Mouse (Mus musculus): Measurements from ENCODE around the gene Gab1.

The Gab1 gene

GRCm38 (mm10) chr8:80880196-80881106 is at the start of gene Gab1:
Gab1 (minus strand) TSS chr8:80880519.
- peak; percentile 83 for DNase-seq

DNA sequence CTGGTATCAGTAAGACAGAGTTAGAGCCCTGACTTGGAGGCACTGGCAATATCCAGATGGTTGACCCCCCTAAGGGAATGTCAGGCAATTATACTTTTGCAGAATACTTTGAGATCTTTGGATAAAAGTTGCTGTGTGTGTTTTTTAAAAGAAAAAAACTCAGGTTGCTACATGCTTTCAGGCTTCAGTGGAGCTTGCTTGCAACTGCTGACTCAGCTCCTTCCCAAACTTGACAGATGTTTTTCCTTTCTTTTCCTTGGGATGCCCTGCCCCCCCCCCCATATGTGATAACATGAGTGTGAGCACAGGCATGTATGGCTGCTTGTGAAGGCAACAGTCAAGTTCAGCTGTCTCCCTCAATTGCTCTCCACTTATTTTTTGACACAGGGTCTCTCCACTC is 48.5 kb upstream of the Gab1 start:
- no peak for DNase-seq

DNA sequence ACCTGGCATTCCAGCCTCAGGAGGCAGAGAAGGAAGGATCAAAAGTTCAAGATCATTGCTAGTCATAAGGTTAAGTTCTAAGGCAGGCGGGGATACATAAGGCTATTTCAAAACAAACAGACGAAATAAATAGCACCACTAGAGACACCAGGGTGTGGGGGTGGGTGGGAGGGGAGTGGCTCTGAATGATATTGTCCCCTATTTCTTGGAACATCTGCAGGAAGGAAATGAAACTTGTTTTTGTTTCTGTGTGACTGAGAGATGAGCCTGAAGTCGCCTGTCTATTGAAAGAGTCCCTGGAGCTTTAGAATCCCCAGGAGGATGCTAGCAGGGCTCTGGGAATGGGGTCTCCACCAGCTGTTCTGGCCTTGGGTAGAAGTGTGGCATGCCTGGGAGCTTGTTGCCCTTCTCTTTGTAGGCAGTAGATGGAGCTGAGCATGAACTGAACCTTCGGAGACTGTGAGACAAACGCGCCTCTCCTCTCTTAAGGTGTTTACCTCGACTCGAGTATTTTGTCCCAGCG is 43.5 kb upstream of the Gab1 start:
- DNase-seq: no peak

DNA sequence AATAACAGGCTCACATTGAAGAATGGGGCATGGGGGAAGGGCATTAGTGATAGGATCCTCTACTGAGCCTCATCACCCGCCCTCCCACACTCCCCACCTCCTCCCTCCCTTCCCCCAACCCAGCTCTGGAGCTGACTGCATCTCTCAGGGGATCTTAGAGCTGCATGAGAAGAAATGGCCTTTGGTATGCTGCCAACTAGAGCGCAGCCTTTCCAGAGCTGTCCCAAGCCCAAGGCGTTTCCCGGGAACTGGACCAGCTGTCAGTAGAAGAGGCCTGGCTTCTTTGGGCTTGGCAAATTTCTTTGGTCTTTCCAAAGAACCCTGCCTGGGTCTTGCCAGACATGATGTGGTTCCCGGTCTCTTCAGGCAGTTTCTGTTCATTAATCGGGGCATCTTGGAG is 42.3 kb upstream of the Gab1 start:
- peak; percentile 43 for DNase-seq

DNA sequence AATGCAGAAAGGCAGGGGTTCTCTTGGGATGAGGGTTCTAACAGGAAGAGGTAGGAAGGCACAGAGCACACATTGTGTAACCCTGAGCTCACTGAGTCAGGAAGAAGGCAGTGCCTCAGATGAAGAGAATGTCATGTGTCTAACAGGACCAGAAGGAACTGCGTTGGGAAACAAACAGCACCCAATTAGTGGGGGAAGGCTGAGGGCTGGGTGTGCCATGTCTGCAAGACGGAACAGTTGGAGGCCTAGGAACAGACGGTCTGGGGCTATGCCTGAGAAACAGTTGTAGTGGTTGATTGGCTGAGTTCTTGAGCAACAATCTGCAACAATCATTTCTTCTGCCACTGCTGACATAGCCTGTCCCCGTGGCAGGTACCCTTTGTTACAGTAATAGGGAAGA is 38.8 kb upstream of the Gab1 start:
- DNase-seq: no peak

GRCm38 (mm10) chr8:80918531-80918930 is 38.2 kb upstream of the Gab1 start:
- DNase-seq: no peak

DNA sequence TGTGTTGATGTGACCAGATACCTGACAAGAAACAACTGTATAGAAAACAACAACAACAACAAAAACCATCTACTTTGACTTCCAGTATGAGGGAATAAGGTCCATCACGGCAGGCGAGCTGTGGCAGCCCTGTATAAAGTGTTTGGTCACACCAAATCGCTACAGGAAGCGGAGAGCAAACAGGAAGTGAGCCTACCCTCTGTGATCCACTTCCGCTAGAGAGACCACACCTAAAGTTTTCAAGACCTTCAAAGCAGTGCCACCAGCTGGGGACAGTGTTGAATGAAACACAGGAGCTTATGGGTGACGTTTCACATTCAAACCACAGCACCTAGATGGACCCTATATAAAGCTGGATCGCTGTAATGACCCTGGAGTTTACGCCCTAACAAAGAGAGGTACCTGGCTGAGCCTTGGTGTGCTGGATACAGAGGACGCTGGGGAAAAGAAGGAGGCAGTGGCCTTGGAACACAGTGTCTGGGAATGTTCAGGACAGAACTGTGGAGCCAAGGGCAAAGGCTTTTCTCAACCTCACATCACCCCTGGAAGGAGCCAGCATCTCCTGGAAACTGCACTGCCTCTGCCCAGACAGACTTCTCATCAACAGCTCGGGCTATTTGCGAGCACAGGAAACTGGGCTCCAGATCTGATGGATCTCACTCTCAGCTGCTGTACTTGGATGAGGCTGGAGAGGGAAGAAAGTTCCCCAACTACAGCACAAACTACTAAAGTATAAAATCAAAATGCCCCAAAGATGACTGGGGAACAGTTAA is 36.3 kb upstream of the Gab1 start:
- no peak for DNase-seq

DNA sequence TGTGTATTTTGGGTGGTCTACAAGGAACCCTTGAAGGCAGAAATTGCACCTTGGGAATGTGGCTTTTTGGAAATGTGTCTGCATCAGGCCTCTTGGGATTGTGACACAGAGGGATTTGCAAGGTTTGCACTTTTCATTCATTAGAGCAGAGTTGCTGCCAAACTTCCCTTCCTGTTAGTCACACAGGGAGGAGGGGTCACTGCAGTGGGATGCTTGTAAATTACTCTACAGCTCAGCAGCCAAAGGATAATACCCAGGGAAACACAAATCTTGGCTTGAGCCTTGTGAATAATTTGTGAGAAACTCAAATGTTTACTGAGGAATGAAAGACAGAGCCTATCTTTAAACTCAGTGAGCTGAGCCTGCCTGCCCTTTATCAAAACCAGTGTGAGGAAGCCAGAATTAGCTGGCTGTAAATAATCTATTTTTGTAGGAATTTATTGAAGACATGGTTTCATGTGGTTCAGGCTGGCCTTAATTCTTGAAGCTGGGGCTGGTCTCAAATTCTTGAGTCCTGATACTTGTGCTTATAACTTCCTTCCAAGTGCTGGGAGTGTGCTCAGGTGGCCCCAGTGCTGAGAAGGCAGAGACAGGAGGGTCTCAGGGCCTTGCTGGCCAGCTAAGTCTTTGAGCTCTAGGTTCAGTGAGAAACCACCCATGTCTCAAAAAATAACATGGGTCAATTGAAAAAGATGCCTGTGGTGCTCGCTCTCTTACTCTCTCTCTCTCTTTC is 32.9 kb upstream of the Gab1 start:
- DNase-seq: peak; percentile 11

- no peak for DNase-seq
Observed at GRCm38 (mm10) chr8:80911400-80911799, 31.1 kb upstream of the Gab1 start.

DNA sequence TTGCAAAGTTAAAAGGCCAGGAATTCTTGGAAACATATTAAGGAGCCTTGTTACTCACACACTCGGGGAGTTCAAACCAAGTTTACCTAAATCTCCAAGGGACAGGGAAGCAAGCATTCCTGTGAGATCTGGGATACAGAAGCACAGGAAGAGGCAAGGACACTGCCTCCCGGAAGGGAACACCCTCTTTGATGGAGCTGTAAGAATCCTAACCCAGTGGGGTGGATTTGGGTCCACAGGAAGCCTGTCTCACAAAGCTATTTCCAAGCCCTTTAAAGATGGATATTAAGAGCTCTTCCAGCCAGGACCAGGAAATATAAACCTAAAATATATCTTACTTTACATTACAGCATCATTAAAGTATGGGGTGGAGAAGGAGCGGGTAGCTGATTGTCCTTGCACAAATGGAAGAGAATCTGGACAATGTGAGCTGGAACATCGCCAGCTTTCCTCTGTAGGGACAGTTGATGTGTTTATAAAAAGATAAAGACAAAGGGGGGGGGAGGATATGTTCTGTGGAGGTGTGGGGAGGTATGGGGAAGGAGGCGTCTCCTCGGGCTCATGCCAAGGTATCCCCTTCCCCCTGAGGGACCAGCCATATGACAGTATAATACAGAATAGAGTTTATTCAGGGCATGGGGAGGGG is 28.1 kb upstream of the Gab1 start:
- no peak for DNase-seq

DNA sequence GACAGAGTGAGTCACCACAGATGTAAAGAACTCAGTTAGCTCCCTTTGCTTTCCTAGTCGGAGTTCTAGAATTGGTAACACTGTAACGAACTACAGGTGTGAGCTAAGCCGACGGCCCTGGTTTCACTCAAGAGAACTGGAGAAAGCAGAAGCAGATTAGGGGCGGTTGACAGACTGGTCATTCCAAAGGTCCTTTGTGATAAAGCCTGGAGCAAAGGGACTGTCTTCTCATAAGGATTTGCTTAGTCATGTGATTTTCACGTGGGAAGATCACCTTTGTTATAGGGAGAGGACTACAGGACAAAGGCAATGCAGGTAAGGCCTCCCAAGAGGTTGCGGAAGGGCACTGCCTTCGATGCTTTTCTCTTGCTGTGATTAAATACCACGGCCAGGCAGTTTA is 22.0 kb upstream of the Gab1 start:
- DNase-seq: no peak

DNA sequence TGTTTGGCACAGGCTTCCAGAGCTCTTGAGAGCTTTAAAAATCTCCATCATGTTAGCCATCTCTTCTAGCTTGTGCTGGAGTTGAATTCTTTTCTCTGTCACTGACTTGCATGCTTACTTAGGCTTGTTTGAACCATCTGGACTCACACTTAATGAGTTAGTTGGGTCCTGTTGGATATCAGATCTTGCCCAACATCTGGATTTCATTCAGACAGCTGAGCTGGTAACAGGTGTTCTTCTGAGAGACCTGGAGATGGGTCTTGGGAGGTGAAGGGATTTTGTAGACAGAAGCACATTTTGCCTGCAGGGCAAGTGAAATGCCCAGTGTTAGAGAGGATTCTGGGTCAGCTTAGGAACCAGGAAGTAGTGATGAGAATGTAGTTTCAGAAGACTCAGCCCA is 19.0 kb upstream of the Gab1 start:
- DNase-seq: no peak

DNA sequence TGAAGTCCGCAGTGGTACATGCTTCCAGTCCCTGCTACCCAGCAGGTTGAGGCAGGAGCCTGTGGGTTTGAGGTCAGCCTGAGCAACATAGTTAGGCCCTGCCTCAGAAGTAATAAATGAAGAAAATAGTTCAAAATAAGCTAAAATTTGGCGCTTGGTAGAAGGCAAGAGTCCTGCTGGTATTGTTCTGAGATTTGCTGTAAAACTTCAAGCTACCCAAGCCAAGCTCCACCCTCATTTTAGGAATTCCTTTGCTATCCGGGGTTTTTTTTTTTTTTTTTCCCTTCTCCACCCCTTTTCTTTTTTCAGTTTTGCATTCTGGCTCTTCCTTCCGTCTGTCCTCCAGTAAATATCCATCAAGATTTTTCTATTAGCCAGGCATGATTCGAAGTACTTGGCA is 15.7 kb upstream of the Gab1 start:
- DNase-seq: no peak

DNA sequence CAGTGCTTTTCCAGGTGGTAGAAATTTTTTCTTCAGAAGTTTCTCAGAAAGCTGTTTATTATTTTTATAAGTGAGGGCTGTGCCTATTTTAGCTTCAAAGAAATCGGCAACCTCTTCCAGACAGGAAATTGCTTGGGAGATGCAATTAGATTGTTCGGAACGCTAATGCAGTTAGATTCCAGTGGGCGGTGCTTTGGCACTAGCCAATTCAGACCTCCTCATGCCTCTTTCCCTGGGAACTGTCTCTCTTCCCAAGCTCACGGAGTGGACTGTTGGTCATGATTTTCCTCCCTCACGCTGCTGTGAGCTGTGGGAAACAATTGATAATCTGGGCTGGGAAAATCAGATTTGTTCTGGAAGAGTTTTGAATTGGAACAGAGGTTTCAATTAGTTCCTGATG is 15.1 kb upstream of the Gab1 start:
- no peak for DNase-seq

DNA sequence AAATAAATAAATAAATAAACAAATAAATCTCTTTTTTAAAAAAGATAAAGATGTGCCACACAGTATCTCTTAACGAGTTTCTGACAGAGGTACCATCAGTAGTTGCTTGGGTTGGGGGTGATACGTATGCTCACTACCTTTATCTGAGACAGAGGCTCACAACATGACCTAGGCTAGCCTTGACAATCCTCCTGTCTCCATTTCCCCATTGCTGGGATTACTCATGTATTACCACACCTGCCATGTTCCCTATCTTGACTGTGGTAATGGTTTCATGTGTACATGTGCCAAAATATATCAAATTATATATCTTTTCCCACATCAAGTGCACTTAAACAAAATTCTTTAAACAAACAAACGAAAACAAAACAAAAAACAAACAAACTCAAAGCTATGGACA is 14.2 kb upstream of the Gab1 start:
- no peak for DNase-seq

- DNase-seq: peak; percentile 26
Observed at GRCm38 (mm10) chr8:80879426-80880195, 708 bp downstream of the Gab1 start.

DNA sequence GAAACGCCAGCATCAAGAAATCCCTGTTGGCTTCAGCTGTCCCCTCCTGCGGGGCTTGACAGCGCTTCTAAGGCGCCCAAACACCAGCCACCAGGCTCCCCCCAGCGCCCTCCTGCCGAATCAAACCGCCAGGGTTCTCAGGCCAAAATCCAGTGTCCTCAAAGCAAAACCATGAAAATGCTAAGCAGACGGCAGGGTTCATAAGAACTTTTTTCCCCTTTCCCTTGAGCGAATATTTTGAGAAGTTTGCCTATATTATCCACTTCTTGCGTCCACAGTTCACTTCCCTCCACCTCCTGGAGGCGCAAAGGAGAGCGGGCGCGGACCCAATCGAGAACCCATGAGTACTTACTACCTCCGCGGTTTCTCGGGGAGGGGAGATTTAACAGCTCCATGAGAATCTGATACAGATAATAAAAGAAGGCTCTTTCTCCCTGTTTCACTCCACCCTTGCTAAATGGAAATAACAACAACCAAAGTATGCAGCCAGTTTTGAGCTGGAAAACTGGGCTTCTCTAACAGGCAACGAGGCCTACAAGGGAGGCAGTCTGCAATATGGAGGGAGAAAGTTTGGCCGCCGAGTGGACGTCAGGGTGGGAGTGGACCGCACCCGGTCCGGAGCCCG is 1.4 kb downstream of the Gab1 start:
- peak; percentile 36 for DNase-seq

DNA sequence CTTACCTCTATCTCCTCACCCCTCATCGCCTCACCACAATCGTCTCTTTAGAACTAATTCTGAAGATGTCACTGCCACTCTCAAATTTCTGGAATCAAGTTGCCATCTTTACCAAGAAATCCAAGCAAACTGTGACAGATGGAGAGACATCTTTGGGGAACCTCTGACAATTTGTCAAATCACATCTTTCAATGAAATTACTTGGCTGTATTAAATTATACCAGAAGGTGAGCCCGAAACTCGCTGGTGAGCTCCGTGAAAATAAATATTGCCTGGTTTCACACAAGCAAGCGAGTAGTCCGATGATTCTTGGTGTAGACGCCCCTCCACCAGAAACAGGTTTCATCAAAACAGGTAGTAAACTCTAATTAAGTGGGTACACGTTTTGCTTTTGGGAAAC is 2.2 kb downstream of the Gab1 start:
- DNase-seq: no peak

DNA sequence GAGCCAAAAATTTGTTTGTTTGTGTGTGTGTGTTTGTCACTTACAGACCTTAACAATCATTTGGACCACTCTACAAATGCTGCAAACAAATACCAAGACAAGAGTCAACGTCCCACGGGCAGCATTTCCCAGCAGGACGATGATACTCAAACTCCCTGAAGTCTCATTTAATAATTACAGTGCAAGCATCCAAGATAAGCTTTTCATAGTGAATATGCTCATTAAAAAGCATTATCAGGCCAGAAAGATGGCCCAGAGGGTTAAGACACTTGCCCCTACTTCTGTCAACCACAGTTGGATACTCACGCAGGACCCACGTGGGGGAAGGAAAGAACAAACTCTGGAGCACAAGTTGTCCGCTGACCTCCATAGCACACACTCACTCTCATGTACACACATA is 4.8 kb downstream of the Gab1 start:
- DNase-seq: no peak

DNA sequence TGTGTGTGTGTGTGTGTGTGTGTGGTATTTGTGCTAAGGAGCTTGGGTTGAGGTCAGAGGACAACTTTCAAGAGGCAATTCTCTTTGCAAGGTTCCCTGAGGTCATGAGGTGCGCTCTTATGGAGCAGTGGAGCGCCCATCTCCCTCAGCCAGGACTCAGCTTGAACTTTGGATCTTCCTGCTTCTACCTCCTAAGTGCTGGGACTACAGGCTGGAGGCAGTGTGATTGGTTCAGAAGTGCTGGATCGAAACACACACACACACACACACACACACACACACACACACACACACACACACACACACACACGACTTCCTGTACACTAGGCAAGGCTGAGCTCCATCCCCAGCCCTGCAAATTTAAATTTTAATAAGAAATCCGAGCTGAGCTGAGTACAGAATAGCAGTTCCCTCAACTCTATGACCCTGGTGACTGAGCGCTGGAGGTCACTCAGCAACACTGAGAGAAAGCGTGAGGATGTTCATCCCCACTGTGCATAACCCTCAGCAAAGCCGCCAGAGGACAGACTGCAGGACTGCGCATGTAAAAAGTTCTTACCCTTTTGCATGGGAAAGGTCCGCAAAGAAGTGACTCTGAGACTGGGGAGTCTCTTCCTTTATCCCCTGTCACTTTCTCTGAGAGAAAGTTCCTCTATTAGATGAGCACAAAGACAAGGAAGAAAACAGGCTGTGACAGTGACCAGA is 6.4 kb downstream of the Gab1 start:
- no peak for DNase-seq

GRCm38 (mm10) chr8:80872688-80873087 is 7.6 kb downstream of the Gab1 start:
- no peak for DNase-seq
